Mouse (Mus musculus): Measurements from ENCODE around the gene Grk4. TPM values are rescaled to one million over a fixed set of nuclear protein-coding genes. Genes with fewer than 3 reads are reported as not detected.
A peak's percentile ranks its signal among the peaks of the same experiment; 100 is the strongest.

Gene Grk4
- total RNA-seq (2015) (1.6 and 2.5 TPM in 2 replicates), total RNA-seq (2017) (3.3 and 3.9 TPM in 2 replicates)

GRCm38 (mm10) chr5:34659686-34660590 is at the start of gene Grk4, which contains the start of gene Nop14:
Gene Grk4 (plus strand): TSS chr5:34660379.
Gene Nop14 (minus strand): TSS chr5:34660148.
- peak; percentile 94 for ATAC-seq (ENCODE audit: poor library complexity, severe bottlenecking)

- ATAC-seq (ENCODE audit: poor library complexity, severe bottlenecking): no peak
These were observed 27.2 kb upstream of the Grk4 start for GRCm38 (mm10) chr5:34632996-34633395.

- no peak for ATAC-seq (ENCODE audit: poor library complexity, severe bottlenecking)
These were observed 26.5 kb upstream of the Grk4 start for GRCm38 (mm10) chr5:34633641-34634040.

GRCm38 (mm10) chr5:34634746-34635400 is 25.3 kb upstream of the Grk4 start:
- ATAC-seq (ENCODE audit: poor library complexity, severe bottlenecking): peak; percentile 45

GRCm38 (mm10) chr5:34635665-34636192 is 24.4 kb upstream of the Grk4 start:
- ATAC-seq (ENCODE audit: poor library complexity, severe bottlenecking): no peak

GRCm38 (mm10) chr5:34636481-34637287 is 23.5 kb upstream of the Grk4 start, which contains the start of gene Mfsd10:
Gene Mfsd10 (minus strand): TSS chr5:34637212.
- ATAC-seq (ENCODE audit: poor library complexity, severe bottlenecking): peak; percentile 66

GRCm38 (mm10) chr5:34637591-34638156 is 22.5 kb upstream of the Grk4 start:
- ATAC-seq (ENCODE audit: poor library complexity, severe bottlenecking): no peak

GRCm38 (mm10) chr5:34641991-34642390 is 18.2 kb upstream of the Grk4 start:
- ATAC-seq (ENCODE audit: poor library complexity, severe bottlenecking): no peak

GRCm38 (mm10) chr5:34642932-34643331 is 17.2 kb upstream of the Grk4 start:
- ATAC-seq (ENCODE audit: poor library complexity, severe bottlenecking): peak; percentile 79

- ATAC-seq (ENCODE audit: poor library complexity, severe bottlenecking): peak; percentile 82
These were observed 12.6 kb upstream of the Grk4 start for GRCm38 (mm10) chr5:34647581-34647980.

- no peak for ATAC-seq (ENCODE audit: poor library complexity, severe bottlenecking)
These were observed 7.2 kb upstream of the Grk4 start for GRCm38 (mm10) chr5:34652961-34653360.

GRCm38 (mm10) chr5:34654881-34655280 is 5.3 kb upstream of the Grk4 start:
- ATAC-seq (ENCODE audit: poor library complexity, severe bottlenecking): no peak

GRCm38 (mm10) chr5:34657556-34657955 is 2.6 kb upstream of the Grk4 start:
- no peak for ATAC-seq (ENCODE audit: poor library complexity, severe bottlenecking)

- 0 out of 2 replicates have a peak, but pooled peaks have one; percentile 0 for ATAC-seq (ENCODE audit: poor library complexity, severe bottlenecking)
These were observed 482 bp downstream of the Grk4 start for GRCm38 (mm10) chr5:34660591-34661130.

- no peak for ATAC-seq (ENCODE audit: poor library complexity, severe bottlenecking)
These were observed 1.7 kb downstream of the Grk4 start for GRCm38 (mm10) chr5:34661909-34662308.

GRCm38 (mm10) chr5:34663231-34663630 is 3.1 kb downstream of the Grk4 start:
- no peak for ATAC-seq (ENCODE audit: poor library complexity, severe bottlenecking)

- no peak for ATAC-seq (ENCODE audit: poor library complexity, severe bottlenecking)
These were observed 9.3 kb downstream of the Grk4 start for GRCm38 (mm10) chr5:34669493-34669892.

- ATAC-seq (ENCODE audit: poor library complexity, severe bottlenecking): peak; percentile 47; the same call in 1 of the 2 replicates
These were observed 10.1 kb downstream of the Grk4 start for GRCm38 (mm10) chr5:34670280-34670679.

GRCm38 (mm10) chr5:34689868-34690267 is 29.7 kb downstream of the Grk4 start:
- ATAC-seq (ENCODE audit: poor library complexity, severe bottlenecking): no peak

GRCm38 (mm10) chr5:34692782-34693181 is 32.6 kb downstream of the Grk4 start:
- ATAC-seq (ENCODE audit: poor library complexity, severe bottlenecking): no peak

Measured in megakaryocyte, adult 5-6 weeks (primary cell).